Mouse (Mus musculus): ENCODE measurements around the gene Syt6.

Gene Syt6

DNA sequence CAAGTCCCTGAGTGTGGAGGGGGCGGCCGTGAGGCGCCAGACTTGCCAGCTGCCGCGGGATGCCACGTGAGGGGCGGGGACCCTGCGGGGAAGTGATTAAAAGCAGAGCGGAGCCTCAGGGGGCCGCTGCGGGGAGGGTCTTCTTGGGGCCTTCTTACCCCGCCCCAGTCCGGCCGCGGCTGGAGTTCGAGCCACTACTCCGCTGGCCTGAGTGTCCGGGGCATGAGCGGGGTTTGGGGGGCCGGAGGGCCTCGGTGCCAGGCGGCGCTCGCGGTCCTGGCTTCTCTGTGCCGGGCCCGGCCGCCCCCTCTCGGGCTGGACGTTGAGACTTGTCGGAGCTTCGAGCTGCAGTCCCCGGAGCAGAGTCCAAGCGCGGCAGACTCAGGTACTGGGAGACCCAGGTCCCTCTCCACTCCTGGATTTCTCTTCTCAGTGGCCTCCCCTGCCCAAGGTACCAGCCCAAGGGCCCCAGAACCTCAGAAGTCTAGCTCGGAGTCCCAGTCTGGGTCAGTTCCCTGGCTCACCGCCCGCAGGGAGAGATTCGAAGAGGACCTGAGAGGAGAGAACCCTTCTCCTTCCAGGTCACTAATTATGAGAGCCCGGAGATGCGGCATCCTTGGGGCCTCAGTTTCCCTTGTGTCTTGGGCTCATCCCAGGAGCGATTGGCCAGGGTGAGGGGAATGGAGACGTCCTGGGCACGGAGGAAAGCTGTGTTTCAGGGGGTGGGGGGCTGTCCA, at the start of gene Syt6:
Gene Syt6 (plus strand): TSS at position 76 of the 737 bp plus-strand sequence.
- DNase-seq = no peak

- DNase-seq = no peak
Observed at GRCm38 (mm10) chr3:103526201-103526704, 48.8 kb upstream of the Syt6 start.

DNA sequence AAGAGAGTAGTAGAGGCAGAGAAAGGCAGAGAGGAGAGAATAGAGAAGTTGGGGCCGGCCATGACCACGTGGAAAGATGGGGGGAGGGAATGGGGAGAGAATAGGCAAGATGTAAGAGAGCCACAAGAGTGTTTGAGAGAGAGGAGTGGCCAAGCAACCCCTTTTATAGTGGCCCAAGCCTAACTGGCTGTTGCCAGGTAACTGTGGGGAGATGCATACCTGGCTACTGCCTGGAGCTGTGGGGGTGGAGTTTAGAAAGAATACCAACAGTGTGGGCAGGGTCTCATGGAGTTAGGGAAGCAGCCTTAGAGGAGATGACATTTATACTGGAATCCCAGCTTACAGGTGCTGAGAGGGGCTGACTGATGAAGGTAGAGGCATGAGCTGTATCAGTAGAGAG, 48.2 kb upstream of the Syt6 start:
- no peak for DNase-seq

DNA sequence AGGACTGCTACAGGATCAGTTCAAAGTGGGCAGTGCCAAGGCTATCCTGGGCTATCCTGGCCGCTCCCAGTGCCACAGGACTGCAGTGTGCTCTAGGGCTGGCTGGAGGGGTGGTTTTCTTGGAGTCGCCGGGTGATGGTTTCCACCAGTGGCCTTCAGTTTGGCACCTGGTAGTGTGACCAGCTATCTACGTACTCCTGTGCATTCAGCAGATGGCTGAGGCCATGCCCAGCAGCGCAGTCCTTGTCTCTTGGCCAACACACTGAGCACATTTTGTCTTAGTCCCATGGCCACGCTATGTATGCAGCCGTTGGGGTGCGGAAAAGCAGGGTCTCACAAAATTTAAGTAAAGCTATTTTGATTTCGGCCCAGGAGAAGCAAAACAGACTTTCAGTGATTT, 41.0 kb upstream of the Syt6 start:
- DNase-seq = no peak

GRCm38 (mm10) chr3:103535207-103535606, 39.8 kb upstream of the Syt6 start:
- no peak for DNase-seq

GRCm38 (mm10) chr3:103539148-103539547, 35.9 kb upstream of the Syt6 start:
- peak; percentile 2 for DNase-seq

- no peak for DNase-seq
Observed at GRCm38 (mm10) chr3:103546166-103546565, 28.9 kb upstream of the Syt6 start.

GRCm38 (mm10) chr3:103546626-103547025, 28.4 kb upstream of the Syt6 start:
- no peak for DNase-seq

- no peak for DNase-seq
Observed at GRCm38 (mm10) chr3:103550236-103550635, 24.8 kb upstream of the Syt6 start.

DNA sequence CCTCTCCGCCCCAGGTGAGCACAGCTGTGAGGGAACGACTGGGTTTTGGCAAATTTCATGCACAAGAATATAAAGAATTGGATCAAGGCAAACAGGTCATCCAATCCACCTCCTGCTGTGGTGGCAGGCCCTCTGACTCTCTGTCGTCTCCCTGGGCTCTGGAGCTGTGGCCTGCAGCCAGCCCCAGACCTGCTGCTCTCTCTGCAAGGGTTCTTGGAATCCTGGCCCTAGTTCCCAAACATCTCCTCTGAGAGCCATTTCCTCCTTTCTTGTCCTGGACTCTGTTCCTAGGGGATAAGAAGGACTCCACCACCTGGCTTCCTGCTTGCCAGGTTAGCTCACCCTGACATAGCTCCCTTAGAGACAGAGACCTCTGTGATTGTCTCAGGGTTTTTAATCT, 7.8 kb upstream of the Syt6 start:
- DNase-seq = no peak

DNA sequence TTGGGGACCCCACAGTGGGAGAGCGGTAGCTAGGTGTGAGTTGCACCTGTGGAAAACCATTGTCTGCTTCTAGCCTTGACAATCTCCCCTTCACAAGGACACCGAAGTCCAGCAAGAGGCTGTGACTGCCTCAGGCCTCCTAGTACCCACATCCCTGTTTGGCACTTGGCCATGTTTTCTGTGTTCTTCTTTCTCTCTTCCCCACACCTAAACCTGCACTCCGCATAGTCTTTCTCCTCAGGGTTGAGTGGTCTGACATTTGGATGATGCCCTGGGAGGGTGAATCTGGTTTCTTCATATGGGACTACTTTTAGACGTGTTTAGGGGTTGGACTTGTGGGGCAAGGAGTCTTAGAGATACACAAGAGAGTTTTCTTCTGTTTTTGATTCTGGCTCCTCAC, 2.5 kb upstream of the Syt6 start:
- no peak for DNase-seq

GRCm38 (mm10) chr3:103573106-103573790, 1.8 kb upstream of the Syt6 start:
- DNase-seq = no peak

GRCm38 (mm10) chr3:103573791-103574166, 1.3 kb upstream of the Syt6 start:
- DNase-seq = peak; percentile 80

- DNase-seq = no peak
Observed at GRCm38 (mm10) chr3:103574566-103575155, 370 bp upstream of the Syt6 start.

DNA sequence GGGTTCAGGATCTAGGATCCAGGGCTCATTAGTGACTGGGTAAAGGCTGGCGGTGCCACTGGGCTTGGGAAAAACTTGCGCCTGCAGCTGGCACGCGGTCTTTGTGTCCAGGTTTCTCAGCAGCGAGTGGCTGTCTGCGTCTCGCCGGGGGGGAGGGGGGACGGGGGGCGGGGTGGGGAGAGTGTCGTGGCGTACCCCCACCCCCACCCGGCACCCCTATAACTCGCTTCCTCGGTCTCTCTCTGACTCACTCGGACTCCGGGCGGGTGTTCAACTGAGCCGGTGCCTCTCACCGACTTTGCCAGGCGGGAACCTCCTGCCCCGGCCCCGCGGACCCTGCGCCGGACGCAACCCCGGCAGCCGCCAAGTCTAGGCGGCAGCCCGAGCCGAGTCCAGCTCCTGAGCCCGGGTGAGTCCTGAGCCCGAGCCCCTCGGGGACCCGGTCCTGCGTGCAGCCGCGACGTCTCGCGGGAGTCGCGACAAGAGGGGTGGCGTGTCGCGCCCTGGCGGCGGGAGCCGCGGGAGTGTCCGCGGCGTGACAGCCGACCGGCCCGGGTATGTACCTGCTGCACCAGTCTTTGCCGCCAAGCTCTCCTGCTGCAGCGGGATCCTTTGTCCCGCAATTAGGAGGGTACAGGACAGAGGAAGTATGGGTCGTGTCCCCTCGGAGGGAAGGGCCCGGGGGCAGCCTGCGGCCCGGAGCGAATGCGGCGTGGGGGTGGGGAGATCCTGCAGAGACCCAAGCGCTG, 1.0 kb downstream of the Syt6 start:
- no peak for DNase-seq

- no peak for DNase-seq
Observed at GRCm38 (mm10) chr3:103587136-103587535, 12.1 kb downstream of the Syt6 start.

GRCm38 (mm10) chr3:103587672-103588071, 12.6 kb downstream of the Syt6 start:
- no peak for DNase-seq

- no peak for DNase-seq
Observed at GRCm38 (mm10) chr3:103589636-103590035, 14.6 kb downstream of the Syt6 start.

DNA sequence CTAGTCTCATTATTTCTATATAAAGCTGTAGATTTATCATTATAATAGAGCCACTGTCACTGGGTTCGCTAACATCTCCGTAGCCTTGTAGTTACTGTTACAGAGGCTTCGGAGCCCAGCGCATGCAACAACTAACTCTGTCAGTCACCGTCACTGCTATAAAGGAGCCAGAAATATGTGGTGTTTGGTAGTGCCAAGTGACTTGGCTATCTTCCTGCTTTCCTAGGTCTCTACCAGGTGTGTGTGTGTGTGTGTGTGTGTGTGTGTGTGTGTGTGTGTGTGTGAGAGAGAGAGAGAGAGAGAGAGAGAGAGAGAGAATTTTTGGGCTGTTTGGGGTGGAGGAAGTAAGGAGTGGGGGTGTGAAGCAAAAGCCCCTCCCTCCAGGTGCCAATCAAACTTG, 17.6 kb downstream of the Syt6 start:
- no peak for DNase-seq

DNA sequence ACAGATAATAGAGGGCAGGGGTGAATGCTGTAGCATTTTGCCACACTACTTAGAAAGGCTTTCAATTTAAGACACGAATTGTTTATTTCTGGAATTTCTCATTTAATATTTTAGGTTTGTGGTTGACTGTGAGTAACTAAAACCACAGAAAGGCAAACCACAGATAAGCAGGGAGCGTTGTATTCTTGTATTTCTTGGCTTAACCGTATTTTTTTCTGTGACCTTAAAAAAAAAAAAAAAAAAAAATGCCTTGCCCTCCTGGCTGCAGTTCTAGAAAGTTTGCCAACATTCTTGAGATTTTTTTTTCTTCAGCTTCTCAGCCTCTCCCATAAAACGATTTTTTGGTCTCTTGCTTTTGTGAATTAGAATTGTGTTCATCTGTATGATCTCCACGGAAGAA, 18.6 kb downstream of the Syt6 start:
- DNase-seq = no peak

- DNase-seq = no peak
Observed at GRCm38 (mm10) chr3:103595271-103595810, 20.3 kb downstream of the Syt6 start.

GRCm38 (mm10) chr3:103597586-103597985, 22.6 kb downstream of the Syt6 start:
- DNase-seq = no peak

- peak; percentile 12 for DNase-seq
Observed at GRCm38 (mm10) chr3:103601011-103601410, 26.0 kb downstream of the Syt6 start.
